7 mouse cellular contexts compared by ENCODE assay signal in the genomic region with DNA sequence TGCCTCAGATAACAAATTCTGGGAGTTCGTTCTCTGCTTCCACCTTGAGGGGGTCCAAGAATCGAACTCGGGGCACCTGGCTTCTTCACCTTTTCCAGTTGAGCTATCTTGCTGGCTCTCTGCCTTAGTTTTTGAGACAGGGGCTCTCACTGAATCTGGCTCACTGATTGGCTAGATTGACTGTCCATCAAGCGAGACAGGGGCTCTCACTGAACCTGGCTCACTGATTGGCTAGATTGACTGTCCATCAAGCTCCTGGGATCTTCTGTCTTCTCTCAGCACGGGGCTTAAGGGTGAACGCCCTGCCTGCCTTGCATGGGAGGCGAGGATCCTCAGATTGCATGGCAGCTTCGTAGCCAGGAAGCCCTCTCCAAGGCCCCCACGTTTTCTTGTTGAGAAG. TPM values are rescaled to one million over a fixed set of nuclear protein-coding genes. Genes with fewer than 3 reads are reported as not detected.
A peak's percentile ranks its signal among the peaks of the same experiment; 100 is the strongest.
DNase-seq lines count a peak whose midpoint lies in the region.

No protein-coding gene starts in this region.

- peak; percentile 14 to 18 for DNase-seq in left cerebral cortex, adult 18-20 months (ENCODE audit: low spot score in 2 of 2)
- no peak for DNase-seq in left cerebral cortex, adult 8-10 months (ENCODE audit: low spot score in 2 of 2)
- peak; percentile 55 for DNase-seq in Muller cell, postnatal 12 days (ENCODE audit: inconsistent ontology term)
- peak; percentile 29 for DNase-seq in c-Kit-positive CD71-positive TER-119-positive erythroid progenitor cells, embryonic 14.5 days (ENCODE audit: low spot score)
- DNase-seq in heart, postnatal 4 days, result peak; percentile 74
- DNase-seq in lung, postnatal 4 days, result peak; percentile 48 to 59
- DNase-seq in spleen, postnatal 14 days (ENCODE audit: low spot score in 2 of 2), result no peak

RNA-seq across cellular contexts. Expression of gene Slc2a10, which starts 43.8 kb away (rescaled TPM):
- total RNA-seq in left cerebral cortex, adult 18-20 months (2021), result under 1 TPM; 0.87 to 0.95 TPM
- total RNA-seq in left cerebral cortex, adult 8-10 months (2022), result 1 to 10 TPM; 1.0 to 1.4 (median 1.2) TPM
- 1 to 10 TPM; 4.8 to 5.1 TPM for total RNA-seq in heart, postnatal 4 days (2021)

RNA-seq across cellular contexts. Expression of gene Eya2, which starts 47.4 kb away (rescaled TPM):
- total RNA-seq in left cerebral cortex, adult 18-20 months (2021), result 1 to 10 TPM; 2.1 to 3.5 TPM
- 1 to 10 TPM; 2.8 to 3.9 (median 3.5) TPM for total RNA-seq in left cerebral cortex, adult 8-10 months (2022)
- total RNA-seq in heart, postnatal 4 days (2021), result 1 to 10 TPM; 1.5 to 2.7 TPM

RNA-seq across cellular contexts. Expression of gene Trp53rka, which starts 54.3 kb away (rescaled TPM):
- total RNA-seq in left cerebral cortex, adult 18-20 months (2021), result 10 to 100 TPM; 22.9 to 23.4 TPM
- 10 to 100 TPM; 19.2 to 20.3 (median 20.0) TPM for total RNA-seq in left cerebral cortex, adult 8-10 months (2022)
- 10 to 100 TPM; 10.4 to 12.2 TPM for total RNA-seq in heart, postnatal 4 days (2021)

Comparison
In these comparisons a context has a peak if more than half of its experiments do, and no peak if none do; other contexts are left out.
1. DNase-seq: peak in left cerebral cortex, adult 18-20 months (2 of 2), Muller cell, postnatal 12 days (single experiment), c-Kit-positive CD71-positive TER-119-positive erythroid progenitor cells, embryonic 14.5 days (single experiment), heart, postnatal 4 days (single experiment) and lung, postnatal 4 days (2 of 2); none in left cerebral cortex, adult 8-10 months (0 of 2) and spleen, postnatal 14 days (0 of 2).